Mouse (Mus musculus): ENCODE results near the gene Mrtfa. TPM values are rescaled to one million over a fixed set of nuclear protein-coding genes. Genes with fewer than 3 reads are reported as not detected.

Gene Mrtfa
- total RNA-seq, 4 experiments from 2014 or later, result 23.4 to 48.9 (median 33.4) TPM

GRCm38 (mm10) chr15:81098689-81099088, 91.9 kb downstream of the Mrtfa start:
- DNase-seq, result no peak

DNA sequence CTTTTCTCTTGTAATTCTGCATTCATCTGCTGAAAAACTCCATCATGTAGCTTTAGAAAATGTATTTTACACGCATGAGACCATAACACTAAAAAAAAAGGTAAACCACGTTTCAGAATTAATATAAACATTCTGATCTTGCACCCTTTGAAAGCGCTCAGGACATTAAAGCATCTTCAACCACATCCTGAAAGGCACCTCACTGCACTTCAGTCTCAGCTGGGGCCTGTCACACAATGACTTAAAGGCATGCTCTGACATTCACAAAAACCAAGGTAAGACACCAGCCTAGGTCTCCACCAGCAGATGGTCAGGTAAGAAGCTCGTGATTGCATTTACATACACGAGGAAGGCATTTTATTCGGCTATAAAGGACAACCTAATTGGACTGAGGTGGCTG, 92.7 kb downstream of the Mrtfa start:
- DNase-seq, result no peak

GRCm38 (mm10) chr15:81097456-81097855, 93.1 kb downstream of the Mrtfa start:
- DNase-seq, result no peak

DNA sequence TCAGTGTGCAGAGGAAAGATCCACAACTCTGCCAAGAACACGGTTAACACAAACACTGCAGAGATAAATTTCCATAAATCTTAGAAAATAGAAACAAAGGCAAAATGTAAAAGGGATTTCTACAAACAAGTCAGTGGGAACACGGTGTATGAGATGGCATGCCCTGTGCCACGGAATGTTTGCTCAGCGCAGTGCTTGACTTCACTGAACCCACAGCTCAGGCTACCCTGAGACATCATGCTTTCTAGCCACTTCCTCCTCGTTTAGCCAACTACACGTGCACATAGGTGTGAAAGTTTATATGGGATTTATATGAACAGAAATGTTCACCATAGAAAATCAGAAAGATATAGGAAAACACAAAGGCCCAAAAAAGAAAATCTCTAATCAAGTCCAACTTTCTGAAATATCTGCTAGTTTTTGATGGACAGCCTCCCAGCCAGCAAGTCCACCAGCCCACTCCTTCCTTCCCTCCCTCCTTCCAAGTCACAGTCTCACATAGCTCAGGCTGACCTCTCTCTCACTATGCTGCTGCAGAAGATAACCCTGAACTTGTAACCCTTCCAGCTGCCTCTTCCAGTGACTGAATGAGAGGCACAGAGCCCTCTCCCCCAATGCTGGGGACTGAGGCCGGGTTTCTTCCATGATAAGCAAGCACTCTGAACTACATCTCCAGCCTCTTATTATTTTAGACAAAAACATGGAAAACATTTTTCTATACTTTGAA, 94.1 kb downstream of the Mrtfa start:
- DNase-seq, result no peak

DNA sequence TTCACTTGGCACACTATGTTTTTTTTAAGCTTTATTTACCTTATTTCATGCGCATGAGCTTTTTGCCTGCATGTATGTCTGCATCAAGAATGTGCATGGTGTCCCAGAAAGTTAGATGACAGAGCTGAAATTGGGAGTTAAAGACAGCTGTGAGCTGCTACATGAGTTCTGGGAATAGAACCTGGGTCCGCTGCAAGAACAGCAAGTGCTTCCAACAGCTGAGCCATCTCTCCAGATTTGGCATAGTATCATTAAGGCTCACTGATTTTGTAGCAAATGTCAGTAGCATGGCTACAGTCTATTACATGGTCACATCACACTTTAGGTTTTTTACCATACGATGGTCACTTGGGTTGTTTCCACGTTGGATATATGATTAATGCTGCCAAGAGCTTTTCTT, 97.5 kb downstream of the Mrtfa start:
- no peak for DNase-seq

DNA sequence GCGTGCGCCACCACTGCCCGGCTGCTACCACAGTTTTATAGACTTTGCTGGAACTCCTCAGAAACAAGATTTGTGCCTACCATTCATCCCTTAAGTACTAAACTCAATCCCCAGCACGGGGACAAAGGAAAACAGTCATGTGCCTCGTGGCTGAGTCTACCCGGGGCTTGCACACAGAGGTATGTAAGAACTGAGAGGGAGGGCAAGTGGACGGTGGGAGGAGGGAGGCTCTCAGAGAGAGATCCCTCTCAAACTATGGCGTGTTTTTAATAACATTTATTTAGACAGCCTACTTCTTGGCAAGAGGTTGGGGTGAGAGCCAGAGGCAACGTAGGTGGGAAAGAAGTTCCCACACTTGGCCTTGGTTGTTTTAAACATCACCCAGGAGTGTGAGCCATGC, 98.8 kb downstream of the Mrtfa start:
- DNase-seq, result no peak

DNA sequence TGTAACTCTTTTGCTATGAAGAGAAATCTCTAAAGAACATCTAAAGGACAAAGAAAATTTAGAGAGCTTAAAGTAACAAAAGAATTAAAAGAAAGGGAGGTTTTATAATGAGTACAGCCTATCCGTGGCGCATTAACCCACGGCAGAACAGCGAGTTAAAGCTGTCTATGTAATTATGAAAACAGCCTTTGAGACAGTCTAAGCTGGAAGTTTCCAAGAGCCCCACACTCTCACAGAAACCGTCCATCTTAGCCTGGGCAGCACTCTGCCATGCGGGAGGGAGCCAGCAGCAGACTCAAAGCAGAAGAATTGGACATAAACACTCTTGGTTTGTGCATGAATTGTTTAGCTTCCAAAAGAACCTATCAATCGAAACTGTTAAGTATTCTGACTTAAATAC, 103.0 kb downstream of the Mrtfa start:
- no peak for DNase-seq

GRCm38 (mm10) chr15:81086644-81087480, 103.7 kb downstream of the Mrtfa start:
- DNase-seq, result peak; percentile 42

- no peak for DNase-seq
Observed at GRCm38 (mm10) chr15:81083826-81084225, 106.7 kb downstream of the Mrtfa start.

DNA sequence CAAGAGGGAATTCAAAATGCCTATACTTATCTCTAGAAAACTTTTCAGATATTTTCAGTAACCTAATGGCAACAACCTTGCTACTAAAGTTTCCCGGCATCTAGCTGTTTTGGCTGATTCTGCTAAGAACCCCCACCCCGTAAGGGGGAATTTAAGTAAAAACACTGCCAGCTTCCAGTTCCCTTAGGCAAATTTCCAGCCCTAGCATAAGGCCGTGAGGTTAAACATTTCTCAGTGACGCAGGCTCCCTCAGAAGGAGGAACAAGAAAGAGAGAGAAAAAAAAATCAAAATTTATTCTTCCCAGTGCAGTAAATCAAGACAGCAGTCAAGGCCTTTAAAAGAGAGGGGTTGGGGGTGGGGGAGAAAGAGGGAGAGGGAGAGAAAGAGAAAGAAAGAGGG, 107.3 kb downstream of the Mrtfa start:
- DNase-seq, result no peak

- DNase-seq, result no peak
Observed at GRCm38 (mm10) chr15:81081216-81081615, 109.3 kb downstream of the Mrtfa start.

DNA sequence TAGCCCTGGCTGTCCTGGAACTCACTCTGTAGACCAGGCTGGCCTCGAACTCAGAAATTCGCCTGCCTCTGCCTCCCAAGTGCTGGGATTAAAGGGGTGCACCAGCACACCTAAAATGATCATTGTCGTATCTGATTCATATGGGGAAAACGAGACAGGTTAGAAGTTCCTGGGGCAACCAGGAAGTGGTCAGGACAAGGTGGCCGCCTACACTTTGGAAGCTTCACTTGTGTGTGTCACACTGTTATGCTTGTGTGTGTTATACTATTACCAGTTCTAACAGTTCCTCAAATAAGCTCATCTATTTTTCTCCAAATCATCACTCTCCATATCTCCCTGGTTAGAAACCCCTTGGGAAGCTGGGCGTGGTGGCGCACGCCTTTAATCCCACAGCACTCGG, 110.2 kb downstream of the Mrtfa start:
- DNase-seq, result no peak

DNA sequence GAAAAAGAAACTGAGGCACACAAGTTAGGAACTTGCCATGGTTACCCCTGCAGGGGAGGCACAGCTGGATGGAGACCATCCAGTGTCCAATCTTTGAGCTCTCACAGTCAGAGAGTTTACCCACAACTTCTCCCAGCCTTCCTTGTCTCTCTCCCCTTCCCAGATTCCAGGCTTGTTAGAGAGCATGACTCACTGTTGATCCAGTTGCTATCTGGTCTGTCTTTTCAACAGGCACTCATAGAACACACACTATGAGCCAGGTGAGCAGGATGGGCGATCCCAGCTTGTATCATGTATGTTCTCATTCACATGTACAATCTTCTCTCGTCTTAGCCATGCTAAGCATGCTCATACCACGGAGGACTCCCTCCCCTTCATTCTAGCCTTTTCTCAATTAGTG, 111.3 kb downstream of the Mrtfa start:
- DNase-seq, result no peak

GRCm38 (mm10) chr15:81077551-81077950, 113.0 kb downstream of the Mrtfa start:
- DNase-seq, result no peak

DNA sequence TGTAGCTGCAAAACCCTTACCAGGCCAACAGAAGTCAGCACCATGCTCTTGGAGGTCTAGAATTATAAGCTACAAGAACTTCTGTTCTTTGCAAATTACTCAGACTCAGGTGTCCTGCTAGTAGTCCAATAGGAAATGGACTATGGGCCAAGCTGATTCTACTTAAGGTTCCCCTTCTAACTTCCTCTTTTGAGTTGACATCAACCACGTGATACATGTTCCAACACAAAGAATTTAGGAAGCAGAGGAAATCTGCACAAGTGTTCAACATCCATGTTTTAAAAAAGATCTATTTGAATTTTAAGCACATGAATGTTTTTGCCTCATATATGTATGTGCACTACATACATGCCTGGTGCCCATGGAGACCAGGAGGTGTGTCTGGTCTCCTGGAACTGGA, 116.0 kb downstream of the Mrtfa start:
- DNase-seq, result no peak

DNA sequence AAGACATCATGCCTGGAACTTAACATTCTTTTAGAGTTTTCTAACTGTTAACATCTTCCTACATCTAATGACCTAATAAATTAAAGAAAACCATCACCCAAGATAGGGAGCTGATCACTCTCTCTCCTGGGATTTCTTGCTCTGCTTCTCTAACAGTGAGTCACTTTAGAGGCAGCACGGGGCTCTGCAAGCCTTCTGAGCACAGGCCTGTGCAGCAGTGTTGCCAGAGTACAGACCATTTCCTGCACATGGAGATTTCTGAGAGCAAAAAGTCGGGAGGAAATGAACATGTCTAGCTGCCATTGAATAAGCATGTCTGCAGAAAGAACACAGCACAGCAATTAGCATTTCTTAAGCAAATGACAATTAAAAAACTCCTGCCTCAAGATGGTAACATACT, 116.8 kb downstream of the Mrtfa start:
- DNase-seq, result no peak

DNA sequence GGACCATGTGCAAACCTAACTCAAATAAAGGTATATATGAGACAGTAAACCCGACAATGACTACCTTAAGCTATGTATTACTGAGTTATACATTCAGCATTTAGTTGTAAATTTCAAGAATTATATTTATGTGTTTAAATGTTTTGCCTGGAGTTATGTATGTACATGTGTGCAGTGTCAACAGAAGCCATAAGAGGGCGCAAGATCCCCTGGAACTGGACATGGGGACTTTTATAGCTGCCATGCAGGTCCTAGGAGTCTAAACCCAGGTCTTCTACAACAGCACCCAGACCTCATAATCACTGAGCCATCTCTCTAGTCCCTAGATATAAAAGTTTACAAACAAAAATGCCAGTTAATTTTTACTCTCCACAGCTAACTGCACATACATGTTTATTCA, 117.8 kb downstream of the Mrtfa start:
- no peak for DNase-seq

DNA sequence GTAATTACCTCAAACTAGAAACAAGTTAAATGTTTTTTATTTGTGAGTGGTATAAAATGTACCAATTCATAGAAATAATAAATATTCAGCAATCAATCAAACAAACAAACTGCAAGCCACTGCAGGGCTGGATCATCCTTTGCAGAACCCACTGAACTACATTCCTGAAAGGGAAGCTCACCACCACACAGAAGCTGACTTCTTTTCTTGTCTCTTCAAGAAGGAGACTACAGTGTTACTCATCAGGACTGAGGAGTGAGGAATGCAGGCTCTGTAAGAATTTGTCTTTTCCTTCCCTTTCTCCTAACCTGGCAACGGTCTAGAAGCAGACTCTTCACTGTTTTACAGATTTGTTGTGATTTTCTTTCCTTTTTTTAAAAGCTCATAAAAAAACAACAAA, 120.1 kb downstream of the Mrtfa start:
- DNase-seq, result no peak

DNA sequence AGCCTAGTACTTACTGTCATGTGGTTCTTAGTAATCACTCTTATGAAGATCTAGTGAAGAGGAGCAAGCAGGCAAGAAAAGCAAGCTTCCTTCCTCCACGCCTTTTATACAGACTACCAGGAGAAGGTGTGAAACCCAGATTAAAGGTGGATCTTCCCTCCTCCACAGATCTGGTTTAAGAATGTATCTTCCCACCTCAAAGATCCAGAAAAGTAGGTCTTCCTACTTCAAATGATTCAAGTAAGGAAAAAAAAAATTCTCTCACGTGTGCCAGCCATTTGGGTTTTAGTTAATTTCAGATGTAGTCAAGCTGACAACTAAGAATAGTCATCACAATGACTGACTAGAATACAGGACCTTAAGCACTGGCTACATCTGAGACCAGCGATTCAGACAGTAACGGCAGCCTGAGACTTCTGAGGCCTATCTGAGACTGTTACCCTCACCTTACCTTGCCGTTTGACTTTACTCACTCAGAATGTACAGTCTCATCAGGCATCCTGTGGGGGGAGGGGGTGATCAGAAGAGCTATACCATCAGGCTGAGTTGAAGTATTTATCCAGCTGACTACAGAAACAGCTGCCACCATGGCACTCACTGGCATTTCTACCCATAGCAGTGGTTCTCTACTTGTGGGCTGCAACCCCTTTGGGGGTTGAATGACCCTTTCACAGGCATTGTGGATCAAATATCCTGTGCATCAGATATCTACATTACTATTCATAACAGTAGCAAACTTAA, 121.7 kb downstream of the Mrtfa start:
- DNase-seq, result no peak

DNA sequence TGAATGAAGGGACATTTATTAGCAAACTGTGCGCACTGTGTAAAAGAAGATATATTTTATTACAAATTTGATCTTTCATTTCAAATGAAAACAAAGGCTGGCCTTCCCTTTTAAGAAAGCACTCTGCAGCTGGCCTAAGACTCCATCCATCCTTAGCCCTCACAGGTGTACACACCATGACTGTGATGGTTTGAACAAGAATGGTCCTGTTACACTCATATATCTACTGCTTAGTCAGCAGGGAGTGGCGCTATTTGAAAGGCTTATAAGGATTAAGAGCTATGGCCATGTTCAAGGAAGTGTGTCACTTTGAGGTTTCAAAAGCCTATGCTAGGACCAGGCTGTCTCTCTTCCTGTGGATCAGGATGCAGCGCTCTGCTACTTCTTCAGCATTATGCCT, 122.8 kb downstream of the Mrtfa start:
- no peak for DNase-seq

DNA sequence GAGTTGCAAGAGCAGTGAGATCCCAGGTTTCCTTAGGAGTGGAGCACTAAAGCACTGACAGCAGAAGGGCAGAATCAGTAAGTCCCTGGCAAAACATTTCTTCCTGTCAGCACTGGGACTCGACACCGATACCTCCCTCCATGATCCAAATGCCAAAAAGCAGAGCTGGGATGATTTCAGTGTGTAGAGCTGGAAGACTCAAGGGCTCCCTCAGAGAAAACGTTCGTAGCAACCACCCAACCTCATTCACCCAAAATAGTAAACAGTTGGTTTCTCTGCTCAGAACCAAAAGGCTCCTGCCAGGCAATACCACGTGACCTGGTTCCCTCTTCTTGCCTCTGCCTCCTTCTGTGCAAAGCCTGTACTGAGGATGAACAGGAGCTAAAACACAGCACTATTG, 123.6 kb downstream of the Mrtfa start:
- no peak for DNase-seq

DNA sequence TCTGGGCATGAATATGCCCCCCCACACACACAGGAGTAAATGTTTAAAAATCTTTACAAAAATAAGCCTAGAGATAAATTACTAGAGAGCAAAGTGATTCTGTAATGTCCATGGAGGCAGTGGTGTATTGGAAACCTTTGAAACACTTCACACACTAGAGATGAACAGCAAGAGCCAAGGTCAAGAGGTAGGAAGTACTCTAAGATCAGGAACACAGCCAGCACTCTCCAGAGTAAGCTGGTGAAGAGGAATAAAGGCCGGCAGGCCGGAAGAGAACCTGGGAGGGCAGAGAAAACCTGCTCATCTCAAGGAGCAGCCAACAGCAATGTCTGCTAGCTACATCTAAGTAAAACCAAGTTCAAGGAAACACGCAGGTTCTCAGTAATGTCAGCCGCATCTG, 125.9 kb downstream of the Mrtfa start:
- DNase-seq, result no peak

DNA sequence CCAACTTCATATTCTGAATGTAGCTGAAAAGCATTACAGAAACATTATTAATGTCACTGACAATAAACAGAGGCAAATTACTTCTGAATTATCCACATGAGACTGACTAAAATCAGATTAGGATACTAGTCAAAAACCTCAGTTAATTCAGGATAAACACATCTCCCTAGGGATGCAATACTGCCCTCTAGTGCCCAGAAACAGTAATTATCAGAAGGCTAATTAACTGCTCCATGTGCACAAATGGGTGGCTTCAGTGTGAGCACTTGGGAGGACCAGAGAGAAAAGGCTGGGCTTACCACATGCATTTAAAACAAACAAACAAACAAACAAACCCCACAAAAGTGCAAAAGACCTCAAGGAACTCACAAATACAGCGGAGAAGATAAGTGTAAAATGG, 126.4 kb downstream of the Mrtfa start:
- no peak for DNase-seq
